Mouse (Mus musculus) hindbrain, embryonic 16.5 days (tissue): ENCODE data around the gene Tmem230. TPM values are rescaled to one million over a fixed set of nuclear protein-coding genes. Genes with fewer than 3 reads are reported as not detected.

Experiments
- ATAC-seq: fragments of 200-750 bp; cut with Nextera tagmentation; 2 replicates; pipeline ENCODE4 v1.8.0; 2017; ENCODE audit warnings: moderate TSS enrichment, moderate library complexity
- H3K27ac ChIP-seq: fragments of 300-500 bp; sonication (generic); 2 replicates; pipeline ENCODE4 v1.5.1; 2014; ENCODE audit warnings: low read depth, mild to moderate bottlenecking, control low read depth, low read length, moderate library complexity
- H3K27me3 ChIP-seq: fragments of 300-500 bp; sonication (generic); replicated peaks from 2 replicates; pipeline ENCODE4 v1.6.1; 2014; ENCODE audit warnings: low read length; ENCODE audit not compliant: control insufficient read depth, insufficient read depth
- H3K36me3 ChIP-seq: fragments of 300-500 bp; sonication (generic); 2 replicates; pipeline ENCODE4 v1.6.1; 2014; ENCODE audit warnings: mild to moderate bottlenecking, low read length, moderate library complexity, mixed read lengths; ENCODE audit not compliant: control insufficient read depth, insufficient read depth
- H3K4me1 ChIP-seq: fragments of 300-500 bp; sonication (generic); 2 replicates; pipeline ENCODE4 v1.6.1; 2014; ENCODE audit warnings: low read depth, low read length; ENCODE audit not compliant: control insufficient read depth, insufficient read depth
- H3K4me2 ChIP-seq: fragments of 300-500 bp; sonication (generic); 2 replicates; pipeline ENCODE4 v1.6.1; 2014; ENCODE audit warnings: mild to moderate bottlenecking, low read length, control low read depth, moderate library complexity
- H3K4me3 ChIP-seq: fragments of 300-500 bp; sonication (generic); 2 replicates; pipeline ENCODE4 v1.5.1; 2014; ENCODE audit warnings: mild to moderate bottlenecking, low read length, control low read depth, moderate library complexity
- H3K9ac ChIP-seq: fragments of 300-500 bp; sonication (generic); 2 replicates; pipeline ENCODE4 v1.6.1; 2014; ENCODE audit warnings: low read depth, mild to moderate bottlenecking, control low read depth, low read length, moderate library complexity
- H3K9me3 ChIP-seq: fragments of 300-500 bp; sonication (generic); 2 replicates; pipeline ENCODE4 v1.6.1; 2014; ENCODE audit warnings: mild to moderate bottlenecking, low read length, moderate library complexity; ENCODE audit not compliant: control insufficient read depth
- WGBS: fragments of 180-500 bp; shearing (Covaris S2); extraction: QIAGEN DNeasy Blood & Tissue Kit; methylation state at CpG from one replicate; pipeline ENCODE4 v1.1.7; 2014; 5-methylcytosine and 5-hydroxymethylcytosine counted together
- polyA plus RNA-seq: library from polyadenylated mRNA; unstranded; fragments of >200 nt; fragmentation: Nextera tagmentation; extraction: Ambion mirVana; gene quantifications from 2 replicates; pipeline ENCODE4 v1.2.1, GENCODE M21; 2015

The Tmem230 gene
- polyA plus RNA-seq, 1 experiment from 2014 or later = 48.0 TPM

GRCm38 (mm10) chr2:132284492-132285139, 37.0 kb upstream of the Tmem230 start:
- H3K36me3 ChIP-seq = no peaks in the 10 kb centered on the region
- no peak overlapping the region for H3K9ac ChIP-seq
- peaks cover 14% of the 10 kb centered on the region for H3K4me1 ChIP-seq
- H3K4me3 ChIP-seq = no peak overlapping the region
- WGBS = 86% methylated on average over 12 of the region's 12 CpGs
- H3K4me2 ChIP-seq = no peak overlapping the region
- H3K27ac ChIP-seq = peak overlapping the region; percentile 3
- no peaks in the 10 kb centered on the region for H3K27me3 ChIP-seq
- peaks cover 3% of the 10 kb centered on the region; the same call in 1 of the 2 replicates for H3K9me3 ChIP-seq
- ATAC-seq = peak; percentile 31; the same call in 1 of the 2 replicates

- no peaks in the 10 kb centered on the region for H3K36me3 ChIP-seq
- H3K27ac ChIP-seq = no peak overlapping the region; the same call in 1 of the 2 replicates
- H3K27me3 ChIP-seq = no peaks in the 10 kb centered on the region
- 0 out of 2 replicates have a peak, but pooled peaks have one; percentile 37 for ATAC-seq
- no peak overlapping the region for H3K4me2 ChIP-seq
- no peak overlapping the region for H3K9ac ChIP-seq
- H3K9me3 ChIP-seq = peaks cover 3% of the 10 kb centered on the region; the same call in 1 of the 2 replicates
- H3K4me1 ChIP-seq = peaks cover 14% of the 10 kb centered on the region
- H3K4me3 ChIP-seq = no peak overlapping the region
- WGBS = 43% methylated on average over 15 of the region's 15 CpGs
Observed at GRCm38 (mm10) chr2:132283236-132284070, 35.8 kb upstream of the Tmem230 start.

- H3K9me3 ChIP-seq = peaks cover under 1% of the 10 kb centered on the region; the same call in 1 of the 2 replicates
- no peak overlapping the region for H3K9ac ChIP-seq
- peak overlapping the region; percentile 48; the same call in 1 of the 2 replicates for H3K27ac ChIP-seq
- no peak overlapping the region for H3K4me2 ChIP-seq
- H3K36me3 ChIP-seq = no peaks in the 10 kb centered on the region
- H3K4me1 ChIP-seq = peaks cover 14% of the 10 kb centered on the region
- H3K27me3 ChIP-seq = no peaks in the 10 kb centered on the region
- ATAC-seq = no peak
- whole genome bisulfite sequencing = 26% methylated on average over 12 of the region's 12 CpGs
- H3K4me3 ChIP-seq = no peak overlapping the region
Observed at GRCm38 (mm10) chr2:132282453-132283174, 35.0 kb upstream of the Tmem230 start.

DNA sequence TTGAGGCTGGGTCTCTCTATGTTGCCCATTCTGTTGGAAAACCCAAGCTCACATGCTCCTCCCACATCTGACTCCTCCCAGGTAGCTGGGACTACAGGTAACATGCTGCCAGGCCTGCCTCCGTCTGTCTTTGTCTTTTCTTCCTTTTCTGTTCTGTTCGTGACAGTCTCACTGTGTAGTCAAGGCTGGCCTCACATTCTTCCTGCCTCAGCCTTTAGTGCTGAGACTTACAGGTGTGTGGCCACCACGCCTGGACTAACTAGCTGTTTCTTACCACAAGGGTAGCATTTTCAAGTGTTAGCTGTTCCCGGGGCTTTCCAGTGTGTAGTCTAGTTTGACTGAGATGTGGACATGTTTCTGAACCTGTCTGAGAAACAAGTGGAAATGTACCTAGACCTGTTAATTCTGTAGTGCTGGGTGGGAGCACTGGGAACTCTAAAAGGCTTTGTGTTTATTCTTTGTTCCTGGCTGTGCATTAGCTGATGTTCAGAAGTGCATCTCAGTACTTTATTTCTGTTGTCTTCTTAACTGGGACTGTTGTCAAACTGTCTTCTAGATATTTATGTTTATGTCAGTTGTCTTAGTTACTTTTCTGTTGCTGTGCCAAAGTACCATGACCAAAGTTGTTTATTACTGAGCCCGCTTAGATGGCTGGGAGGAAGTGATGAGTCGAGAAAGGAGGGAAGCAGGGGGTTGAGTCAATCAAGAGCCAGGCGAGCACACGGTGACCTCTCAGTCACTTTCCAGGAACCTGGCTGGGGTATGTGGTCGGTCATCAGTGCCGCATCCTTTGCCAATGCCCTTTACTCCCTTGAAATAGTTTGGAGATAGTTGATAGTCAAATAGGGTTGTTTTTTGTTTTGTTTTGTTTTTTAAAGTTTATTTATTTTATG, 34.2 kb upstream of the Tmem230 start:
- no peak overlapping the region for H3K9ac ChIP-seq
- ATAC-seq = no peak
- H3K36me3 ChIP-seq = no peaks in the 10 kb centered on the region
- H3K9me3 ChIP-seq = no peaks in the 10 kb centered on the region
- H3K4me2 ChIP-seq = no peak overlapping the region
- H3K4me1 ChIP-seq = peaks cover 14% of the 10 kb centered on the region
- H3K4me3 ChIP-seq = no peak overlapping the region
- H3K27me3 ChIP-seq = no peaks in the 10 kb centered on the region
- no peak overlapping the region for H3K27ac ChIP-seq
- 67% methylated on average over 10 of the region's 10 CpGs for WGBS

DNA sequence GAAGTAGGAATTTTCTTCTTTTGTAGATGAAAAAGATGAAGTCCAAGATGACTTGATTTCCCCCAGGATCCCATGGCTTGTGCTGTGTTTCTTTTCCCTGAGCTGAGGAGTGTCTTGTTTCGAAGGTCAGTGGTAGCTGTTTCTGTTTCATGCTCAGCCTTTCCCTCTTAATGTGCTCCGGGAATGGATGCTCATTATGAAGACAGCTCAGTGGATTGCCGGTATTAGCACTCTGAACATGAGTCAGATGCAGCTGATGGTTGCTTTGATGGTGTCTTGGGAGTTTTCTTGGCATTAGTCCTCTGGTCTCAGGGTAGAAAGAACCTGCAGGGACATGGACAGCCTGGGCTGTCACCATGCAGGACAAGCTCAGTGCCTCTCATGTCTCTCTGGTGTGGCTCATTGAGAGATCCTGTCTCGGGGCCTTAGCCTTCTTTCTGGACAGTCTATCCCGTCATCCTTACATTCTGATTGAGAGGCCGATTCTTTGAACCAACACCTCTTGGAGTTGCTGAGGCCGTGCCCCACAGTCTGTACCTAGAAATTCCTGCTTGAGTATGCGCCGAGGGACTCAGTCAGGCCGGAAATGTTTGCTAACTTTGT, 33.0 kb upstream of the Tmem230 start:
- H3K9ac ChIP-seq = no peak overlapping the region
- no peak for ATAC-seq
- no peak overlapping the region for H3K27ac ChIP-seq
- no peaks in the 10 kb centered on the region for H3K36me3 ChIP-seq
- H3K27me3 ChIP-seq = no peaks in the 10 kb centered on the region
- H3K4me1 ChIP-seq = peaks cover 14% of the 10 kb centered on the region
- 93% methylated on average over 10 of the region's 10 CpGs for whole genome bisulfite sequencing
- no peaks in the 10 kb centered on the region for H3K9me3 ChIP-seq
- H3K4me3 ChIP-seq = no peak overlapping the region
- no peak overlapping the region for H3K4me2 ChIP-seq

DNA sequence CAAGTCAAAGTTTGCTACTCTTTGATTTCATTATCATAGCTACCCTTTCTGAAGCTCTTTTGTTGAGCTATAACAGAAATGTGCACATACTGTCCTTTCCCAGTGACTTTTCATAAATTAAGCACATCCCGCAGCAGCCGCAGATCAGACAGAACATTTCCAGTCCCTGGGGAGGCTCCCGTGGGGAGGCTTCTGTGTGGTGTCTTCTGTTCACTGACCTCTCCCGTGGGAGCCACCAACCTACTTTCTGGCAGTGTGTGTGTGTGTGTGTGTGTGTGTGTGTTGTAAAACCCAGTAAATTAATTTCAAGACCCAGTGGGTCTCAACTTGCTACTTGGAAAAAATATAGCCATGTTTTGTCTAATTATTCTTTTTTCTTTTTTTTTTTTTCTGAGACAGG, 32.4 kb upstream of the Tmem230 start:
- Histone ChIP-seq H3K27me3 (no peaks in the 10 kb centered on the region), H3K9ac (no peak overlapping the region), H3K4me1 (peaks cover 14% of the 10 kb centered on the region), H3K9me3 (no peaks in the 10 kb centered on the region), H3K27ac (no peak overlapping the region), H3K4me3 (no peak overlapping the region), H3K4me2 (no peak overlapping the region), H3K36me3 (no peaks in the 10 kb centered on the region)
- WGBS = 57% methylated on average over 4 of the region's 4 CpGs
- no peak for ATAC-seq

GRCm38 (mm10) chr2:132279336-132279882, 31.8 kb upstream of the Tmem230 start:
- Histone ChIP-seq H3K36me3 (no peaks in the 10 kb centered on the region), H3K27ac (no peak overlapping the region), H3K4me3 (no peak overlapping the region), H3K27me3 (no peaks in the 10 kb centered on the region), H3K9ac (no peak overlapping the region), H3K4me2 (no peak overlapping the region), H3K9me3 (no peaks in the 10 kb centered on the region), H3K4me1 (peaks cover 14% of the 10 kb centered on the region)
- WGBS = 70% methylated on average over 3 of the region's 3 CpGs
- no peak for ATAC-seq

DNA sequence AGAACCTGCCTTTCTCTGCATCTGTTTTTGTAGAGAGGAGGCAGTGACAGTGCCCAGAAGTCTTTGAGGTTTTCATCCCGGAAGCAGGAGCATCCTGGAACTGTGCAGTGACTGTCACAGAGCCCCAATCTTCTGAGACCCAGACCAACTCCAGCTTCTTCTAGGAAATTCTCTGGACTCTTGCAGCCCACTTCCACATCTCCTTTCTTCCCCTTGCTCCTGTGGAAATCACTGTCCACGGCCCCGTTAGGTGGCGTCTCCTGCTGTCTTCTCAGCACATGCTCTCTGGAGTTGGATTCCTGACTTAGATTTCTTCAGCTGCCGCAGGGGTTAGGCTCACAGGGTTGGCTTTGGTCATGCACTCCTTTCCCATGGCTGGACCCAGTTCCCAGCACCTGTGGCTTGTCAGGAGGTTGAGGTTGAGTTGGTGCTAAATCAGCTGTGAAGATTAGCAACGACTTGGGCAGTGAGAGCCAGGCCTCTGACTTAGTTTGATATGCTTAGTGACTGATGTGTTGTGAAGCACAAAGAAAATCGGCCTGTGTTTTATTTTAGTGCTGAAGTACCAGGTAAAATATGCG, 30.8 kb upstream of the Tmem230 start:
- H3K4me2 ChIP-seq = no peak overlapping the region

More for the DNA sequence above, 30.8 kb upstream of the Tmem230 start:
- Histone ChIP-seq H3K4me3 (no peak overlapping the region), H3K27ac (no peak overlapping the region), H3K9me3 (no peaks in the 10 kb centered on the region), H3K27me3 (no peaks in the 10 kb centered on the region), H3K4me1 (peaks cover 11% of the 10 kb centered on the region), H3K9ac (no peak overlapping the region), H3K36me3 (no peaks in the 10 kb centered on the region)
- WGBS = 76% methylated on average over 8 of the region's 8 CpGs
- ATAC-seq = no peak
